Mouse (Mus musculus) forebrain, embryonic 15.5 days (tissue): ENCODE results near the gene Exosc5. TPM values are rescaled to one million over a fixed set of nuclear protein-coding genes. Genes with fewer than 3 reads are reported as not detected.
A peak's percentile ranks its signal among the peaks of the same experiment; 100 is the strongest.

ENCODE experiments used
- ATAC-seq: fragments of 200-750 bp; cut with Nextera tagmentation; replicated peaks from 2 replicates; pipeline ENCODE4 v1.8.0; 2017; ENCODE audit warnings: mild to moderate bottlenecking, moderate TSS enrichment, moderate library complexity
- H3K27ac ChIP-seq: fragments of 300-500 bp; sonication (generic); replicated peaks from 2 replicates; pipeline ENCODE4 v1.5.1; 2015; ENCODE audit warnings: mild to moderate bottlenecking, inconsistent platforms
- H3K27me3 ChIP-seq: fragments of 300-500 bp; sonication (generic); 2 replicates; pipeline ENCODE4 v1.6.1; 2015; ENCODE audit warnings: inconsistent platforms
- H3K36me3 ChIP-seq: fragments of 300-500 bp; sonication (generic); 2 replicates; pipeline ENCODE4 v1.6.1; 2015; ENCODE audit warnings: mild to moderate bottlenecking, inconsistent platforms
- H3K4me1 ChIP-seq: fragments of 300-500 bp; sonication (generic); 2 replicates; pipeline ENCODE4 v1.6.1; 2015; ENCODE audit warnings: inconsistent platforms
- H3K4me2 ChIP-seq: fragments of 300-500 bp; sonication (generic); replicated peaks from 2 replicates; pipeline ENCODE4 v1.6.1; 2015; ENCODE audit warnings: mild to moderate bottlenecking, inconsistent platforms
- H3K4me3 ChIP-seq: fragments of 300-500 bp; sonication (generic); 2 replicates; pipeline ENCODE4 v1.5.1; 2015; ENCODE audit warnings: mild to moderate bottlenecking, inconsistent platforms
- H3K9ac ChIP-seq: fragments of 300-500 bp; sonication (generic); replicated peaks from 2 replicates; pipeline ENCODE4 v1.6.1; 2015; ENCODE audit warnings: mild to moderate bottlenecking, inconsistent platforms
- H3K9me3 ChIP-seq: fragments of 300-500 bp; sonication (generic); 2 replicates; pipeline ENCODE4 v1.6.1; 2016; ENCODE audit warnings: inconsistent platforms
- WGBS: fragments of 180-500 bp; shearing (Covaris S2); methylation state at CpG from one replicate; pipeline ENCODE4 v1.1.7; 2015; ENCODE audit warnings: mixed read lengths; 5-methylcytosine and 5-hydroxymethylcytosine counted together
- polyA plus RNA-seq: library from polyadenylated mRNA; unstranded; fragments of >200 nt; fragmentation: Nextera tagmentation; extraction: Ambion mirVana; gene quantifications from 2 replicates; pipeline ENCODE4 v1.2.1, GENCODE M21; 2015

Gene Exosc5
- polyA plus RNA-seq, 1 experiment from 2014 or later, result 50.5 TPM

- no peak overlapping the region for H3K4me3 ChIP-seq
- H3K9ac ChIP-seq, result no peak overlapping the region
- H3K9me3 ChIP-seq, result no peaks in the 10 kb centered on the region
- no peaks in the 10 kb centered on the region for H3K27me3 ChIP-seq
- H3K36me3 ChIP-seq, result no peaks in the 10 kb centered on the region
- no peak overlapping the region for H3K27ac ChIP-seq
- no peak for ATAC-seq
- H3K4me2 ChIP-seq, result no peak overlapping the region
- WGBS, result 66% methylated on average over 4 of the region's 4 CpGs
- H3K4me1 ChIP-seq, result 0 out of 2 replicates have a peak, but pooled peaks cover 2% of the 10 kb centered on the region
Observed at GRCm38 (mm10) chr7:25644631-25645030, 14.3 kb upstream of the Exosc5 start.

- Histone ChIP-seq H3K27ac (no peak overlapping the region), H3K4me2 (no peak overlapping the region), H3K4me3 (no peak overlapping the region), H3K27me3 (no peaks in the 10 kb centered on the region), H3K9me3 (no peaks in the 10 kb centered on the region), H3K36me3 (no peaks in the 10 kb centered on the region), H3K4me1 (no peaks in the 10 kb centered on the region), H3K9ac (no peak overlapping the region)
- WGBS, result 29% methylated on average over 14 of the region's 14 CpGs
- ATAC-seq, result no peak
Observed at GRCm38 (mm10) chr7:25645074-25645473, 13.9 kb upstream of the Exosc5 start.

- no peak overlapping the region for H3K9ac ChIP-seq
- WGBS, result 63% methylated on average over 5 of the region's 5 CpGs
- no peak for ATAC-seq
- no peaks in the 10 kb centered on the region for H3K9me3 ChIP-seq
- no peak overlapping the region for H3K27ac ChIP-seq
- no peaks in the 10 kb centered on the region for H3K36me3 ChIP-seq
- no peak overlapping the region for H3K4me2 ChIP-seq
- H3K4me1 ChIP-seq, result no peaks in the 10 kb centered on the region
- H3K27me3 ChIP-seq, result no peaks in the 10 kb centered on the region
- H3K4me3 ChIP-seq, result no peak overlapping the region
Observed at GRCm38 (mm10) chr7:25647574-25648123, 11.3 kb upstream of the Exosc5 start.

- Histone ChIP-seq H3K9ac (no peak overlapping the region), H3K4me3 (no peak overlapping the region), H3K4me1 (no peaks in the 10 kb centered on the region), H3K36me3 (no peaks in the 10 kb centered on the region), H3K27me3 (no peaks in the 10 kb centered on the region), H3K4me2 (no peak overlapping the region), H3K27ac (no peak overlapping the region), H3K9me3 (no peaks in the 10 kb centered on the region)
- WGBS, result 84% methylated on average over 5 of the region's 5 CpGs
- no peak for ATAC-seq
Observed at GRCm38 (mm10) chr7:25649839-25650238, 9.1 kb upstream of the Exosc5 start.

GRCm38 (mm10) chr7:25651281-25651680 is 7.7 kb upstream of the Exosc5 start:
- Histone ChIP-seq H3K9me3 (no peaks in the 10 kb centered on the region), H3K4me2 (no peak overlapping the region), H3K9ac (no peak overlapping the region), H3K27me3 (no peaks in the 10 kb centered on the region), H3K4me1 (peaks cover under 1% of the 10 kb centered on the region; the same call in 1 of the 2 replicates), H3K4me3 (no peak overlapping the region), H3K27ac (no peak overlapping the region), H3K36me3 (no peaks in the 10 kb centered on the region)
- WGBS, result 93% methylated on average over 8 of the region's 8 CpGs
- ATAC-seq, result no peak

GRCm38 (mm10) chr7:25652244-25652759 is 6.7 kb upstream of the Exosc5 start:
- Histone ChIP-seq H3K4me2 (no peak overlapping the region), H3K36me3 (no peaks in the 10 kb centered on the region)

GRCm38 (mm10) chr7:25655601-25656428 is 3.1 kb upstream of the Exosc5 start:
- no peak for ATAC-seq
- Histone ChIP-seq H3K9ac (no peak overlapping the region), H3K27me3 (no peaks in the 10 kb centered on the region), H3K27ac (no peak overlapping the region), H3K4me2 (no peak overlapping the region), H3K36me3 (no peaks in the 10 kb centered on the region), H3K4me3 (no peak overlapping the region), H3K9me3 (no peaks in the 10 kb centered on the region), H3K4me1 (peaks cover 29% of the 10 kb centered on the region)
- 78% methylated on average over 11 of the region's 11 CpGs for WGBS

More at GRCm38 (mm10) chr7:25652244-25652759, 6.7 kb upstream of the Exosc5 start:
- Histone ChIP-seq H3K9ac (no peak overlapping the region), H3K27me3 (no peaks in the 10 kb centered on the region), H3K4me1 (peaks cover 11% of the 10 kb centered on the region), H3K27ac (no peak overlapping the region), H3K9me3 (no peaks in the 10 kb centered on the region), H3K4me3 (no peak overlapping the region)
- ATAC-seq, result no peak
- 93% methylated on average over 12 of the region's 12 CpGs for WGBS

- H3K27ac ChIP-seq, result no peak overlapping the region; the same call in 1 of the 2 replicates
- H3K4me2 ChIP-seq, result peak overlapping the region; percentile 89
- no peaks in the 10 kb centered on the region for H3K27me3 ChIP-seq
- 38% methylated on average over 10 of the region's 10 CpGs for whole genome bisulfite sequencing
- no peak for ATAC-seq
- H3K9ac ChIP-seq, result peak overlapping the region; percentile 73
- H3K4me1 ChIP-seq, result peaks cover 29% of the 10 kb centered on the region
- no peaks in the 10 kb centered on the region for H3K36me3 ChIP-seq
- H3K9me3 ChIP-seq, result no peaks in the 10 kb centered on the region
- H3K4me3 ChIP-seq, result peak overlapping the region; percentile 73
Observed at GRCm38 (mm10) chr7:25657785-25658184, 1.2 kb upstream of the Exosc5 start.

GRCm38 (mm10) chr7:25666381-25666780 is 7.4 kb downstream of the Exosc5 start:
- Histone ChIP-seq H3K27me3 (no peaks in the 10 kb centered on the region), H3K36me3 (peaks cover 26% of the 10 kb centered on the region), H3K27ac (no peak overlapping the region), H3K9ac (no peak overlapping the region), H3K4me3 (no peak overlapping the region), H3K9me3 (no peaks in the 10 kb centered on the region), H3K4me1 (no peaks in the 10 kb centered on the region), H3K4me2 (no peak overlapping the region)
- WGBS, result 95% methylated on average over 8 of the region's 8 CpGs
- ATAC-seq, result no peak

GRCm38 (mm10) chr7:25669158-25669557 is 10.2 kb downstream of the Exosc5 start:
- no peak overlapping the region for H3K4me3 ChIP-seq
- H3K9me3 ChIP-seq, result no peaks in the 10 kb centered on the region
- no peak overlapping the region for H3K4me2 ChIP-seq
- H3K27ac ChIP-seq, result no peak overlapping the region
- H3K36me3 ChIP-seq, result peaks cover 23% of the 10 kb centered on the region
- peaks cover 14% of the 10 kb centered on the region for H3K27me3 ChIP-seq
- no peaks in the 10 kb centered on the region for H3K4me1 ChIP-seq
- no peak for ATAC-seq
- WGBS, result 90% methylated on average over 10 of the region's 10 CpGs
- no peak overlapping the region for H3K9ac ChIP-seq

- WGBS, result 85% methylated on average over 9 of the region's 9 CpGs
- Histone ChIP-seq H3K9ac (no peak overlapping the region), H3K36me3 (peaks cover 18% of the 10 kb centered on the region)
Observed at GRCm38 (mm10) chr7:25669631-25670030, 10.7 kb downstream of the Exosc5 start.

GRCm38 (mm10) chr7:25670096-25670495 is 11.1 kb downstream of the Exosc5 start:
- peaks cover 23% of the 10 kb centered on the region for H3K27me3 ChIP-seq
- no peak for ATAC-seq
- no peak overlapping the region for H3K4me2 ChIP-seq
- WGBS, result 94% methylated on average over 4 of the region's 4 CpGs
- H3K9me3 ChIP-seq, result no peaks in the 10 kb centered on the region
- H3K4me1 ChIP-seq, result peaks cover 8% of the 10 kb centered on the region
- peaks cover 14% of the 10 kb centered on the region; the same call in 1 of the 2 replicates for H3K36me3 ChIP-seq
- H3K27ac ChIP-seq, result no peak overlapping the region
- H3K9ac ChIP-seq, result no peak overlapping the region
- no peak overlapping the region for H3K4me3 ChIP-seq

More at GRCm38 (mm10) chr7:25669631-25670030, 10.7 kb downstream of the Exosc5 start:
- Histone ChIP-seq H3K9me3 (no peaks in the 10 kb centered on the region), H3K4me2 (no peak overlapping the region), H3K4me1 (peaks cover 3% of the 10 kb centered on the region), H3K27ac (no peak overlapping the region), H3K27me3 (peaks cover 19% of the 10 kb centered on the region), H3K4me3 (no peak overlapping the region)
- ATAC-seq, result no peak
